Mouse (Mus musculus): ENCODE results near the gene Adh4.
A peak's percentile ranks its signal among the peaks of the same experiment; 100 is the strongest.
"Not testable (repeated sequence)": the region's sequence is repeated elsewhere in the genome, so short reads cannot be mapped to it uniquely, and the experiment has no call there.

The Adh4 gene

DNA sequence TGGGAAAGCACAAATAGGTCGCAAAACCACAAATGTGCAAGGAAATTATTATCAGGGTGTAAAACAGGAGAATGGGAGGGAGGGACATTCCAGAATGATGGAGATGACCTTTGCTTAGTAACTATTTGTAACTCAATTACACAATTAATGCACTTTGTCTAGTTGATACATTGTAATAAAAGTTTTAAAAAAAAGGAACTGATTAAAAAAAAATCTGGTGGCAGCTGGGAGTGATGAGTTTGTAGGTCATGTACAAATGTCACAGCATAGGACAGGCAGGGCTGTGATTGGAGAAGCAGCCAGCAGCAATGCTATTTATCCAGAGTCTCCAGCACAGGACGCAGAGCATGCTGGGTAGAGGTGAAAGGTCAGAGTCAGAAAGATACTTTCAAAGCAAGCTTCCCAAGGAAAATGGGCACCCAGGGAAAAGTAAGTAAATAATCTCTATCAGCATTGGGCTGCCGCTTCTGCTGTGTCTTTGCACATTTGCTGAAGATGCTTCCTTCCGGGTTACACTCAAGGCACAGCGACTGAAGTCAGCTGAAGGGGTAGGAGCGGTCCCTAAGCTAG is at the start of gene Adh4:
TSS of gene Adh4 (plus strand) at position 346 of the 570 bp plus-strand sequence.
- no peak for DNase-seq

GRCm38 (mm10) chr3:138366181-138366580 is 49.1 kb upstream of the Adh4 start:
- DNase-seq, result no peak

DNA sequence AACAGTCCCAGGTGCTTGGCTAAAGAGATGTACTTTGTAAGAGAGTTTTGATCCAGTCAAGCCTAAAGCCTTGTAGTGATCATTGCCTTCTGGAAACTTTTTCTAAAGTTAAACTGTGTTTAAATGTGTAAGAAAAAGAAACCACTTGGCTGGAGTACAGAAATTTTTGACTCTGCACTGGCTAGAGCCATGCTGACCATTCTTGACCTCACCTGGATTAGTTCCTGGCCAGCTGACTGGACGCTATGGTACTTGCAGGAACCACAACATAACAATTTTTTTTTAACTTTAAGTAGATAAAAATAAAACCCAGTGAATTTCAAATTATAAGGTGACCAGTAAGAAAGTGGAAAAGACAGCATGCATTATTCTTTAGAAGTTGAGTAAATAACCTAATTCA is 45.7 kb upstream of the Adh4 start:
- DNase-seq, result no peak

DNA sequence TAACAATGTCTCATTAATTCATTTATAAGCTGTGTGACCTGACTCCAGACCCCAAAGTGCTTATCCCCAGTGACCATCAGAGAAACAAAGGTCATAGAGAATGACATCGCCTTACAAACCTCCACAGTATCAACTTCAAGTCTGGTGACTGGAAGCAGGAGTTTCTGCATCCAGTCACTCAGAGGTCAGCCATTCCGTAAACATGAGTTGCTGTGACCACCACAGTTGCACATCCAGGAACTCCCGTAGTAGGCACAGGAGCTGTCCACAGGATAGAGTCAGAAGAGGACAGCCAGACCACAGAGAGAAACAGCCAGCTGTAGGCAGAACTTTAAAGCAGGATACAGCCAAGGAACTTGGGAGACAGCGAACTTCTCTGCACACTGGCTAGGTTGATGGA is 45.0 kb upstream of the Adh4 start:
- DNase-seq, result not testable (repeated sequence)

DNA sequence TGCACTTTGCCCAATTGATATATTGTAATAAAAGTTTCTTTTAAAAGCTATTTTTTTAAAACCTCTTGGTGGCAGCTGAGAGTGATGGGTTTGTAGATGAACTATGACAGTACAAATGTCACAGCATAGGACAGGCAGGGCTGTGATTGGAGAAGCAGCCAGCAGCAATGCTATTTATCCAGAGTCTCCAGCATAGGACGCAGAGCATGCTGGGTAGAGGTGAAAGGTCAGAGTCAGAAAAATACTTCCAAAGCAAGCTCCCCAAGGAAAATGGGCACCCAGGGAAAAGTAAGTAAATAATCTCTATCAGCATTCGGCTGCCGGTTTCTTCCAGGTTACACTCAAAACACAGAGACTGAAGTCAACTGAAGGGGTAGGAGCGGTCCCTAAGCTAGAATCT is 41.3 kb upstream of the Adh4 start:
- DNase-seq, result no peak

DNA sequence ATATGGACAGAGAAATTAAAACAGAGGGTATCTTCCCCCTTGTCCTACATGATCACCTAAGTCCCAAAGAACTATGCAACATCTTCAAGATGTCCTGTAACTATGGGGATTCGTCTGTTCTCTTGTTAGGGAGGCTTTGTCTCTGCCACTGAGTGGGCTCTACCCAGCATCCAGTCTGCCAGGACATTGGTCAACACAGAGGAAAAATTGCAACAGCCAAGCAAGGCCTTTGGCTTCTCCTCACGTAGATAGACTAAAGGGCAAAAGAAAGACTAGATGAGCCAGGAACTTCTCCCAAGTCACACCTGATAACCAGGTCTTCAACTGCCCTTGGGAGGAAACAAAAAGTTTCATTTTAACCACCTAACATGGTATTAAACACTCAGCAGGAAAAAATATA is 40.1 kb upstream of the Adh4 start:
- DNase-seq, result no peak

- no peak for DNase-seq
These were observed 34.1 kb upstream of the Adh4 start for GRCm38 (mm10) chr3:138381133-138381532.

- DNase-seq, result no peak
These were observed 28.1 kb upstream of the Adh4 start for GRCm38 (mm10) chr3:138387155-138387554.

GRCm38 (mm10) chr3:138404872-138405271 is 10.4 kb upstream of the Adh4 start:
- no peak for DNase-seq

- DNase-seq, result peak; percentile 12
These were observed 9.9 kb upstream of the Adh4 start for GRCm38 (mm10) chr3:138405341-138405740.

DNA sequence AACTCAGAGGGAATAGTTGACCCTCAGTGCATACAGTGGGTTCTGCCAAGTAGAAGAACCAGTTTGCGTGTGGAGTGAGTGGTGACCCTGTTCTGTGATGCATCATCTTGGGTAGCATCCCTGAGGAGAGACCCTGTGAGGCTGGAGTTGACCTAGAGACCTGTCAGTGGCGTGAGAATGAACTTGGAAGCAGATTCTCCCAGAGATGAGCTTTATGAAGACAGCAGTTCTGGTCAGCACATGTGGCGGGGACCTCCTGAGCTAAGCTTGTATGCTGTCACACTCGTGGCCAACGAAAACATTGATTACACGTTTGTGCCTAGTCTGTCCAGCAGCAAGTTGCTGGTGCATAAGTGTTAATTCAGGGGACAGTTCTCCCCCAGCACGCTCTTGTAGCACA is 9.4 kb upstream of the Adh4 start:
- no peak for DNase-seq

DNA sequence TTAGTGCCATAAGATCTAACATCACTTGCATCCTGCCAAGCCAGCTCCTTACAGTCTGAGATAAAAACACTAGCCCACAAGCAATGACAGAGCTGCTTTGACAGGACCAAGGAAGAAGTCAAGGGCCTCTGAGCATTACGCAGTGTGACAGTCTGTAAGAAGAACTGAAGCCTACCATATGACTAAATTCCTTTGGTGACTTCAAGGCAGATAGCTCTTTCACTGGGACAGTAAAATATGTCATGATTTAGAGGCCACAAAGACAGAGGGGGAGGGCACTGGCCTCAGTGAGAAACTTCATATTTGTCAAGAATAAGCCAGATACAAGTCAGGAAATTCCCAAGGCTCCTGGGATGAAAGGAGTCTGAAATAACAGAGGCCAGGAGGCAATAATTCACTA is 7.3 kb upstream of the Adh4 start:
- no peak for DNase-seq

GRCm38 (mm10) chr3:138409585-138409984 is 5.7 kb upstream of the Adh4 start:
- DNase-seq, result no peak

- no peak for DNase-seq
These were observed 5.1 kb upstream of the Adh4 start for GRCm38 (mm10) chr3:138410211-138410610.

DNA sequence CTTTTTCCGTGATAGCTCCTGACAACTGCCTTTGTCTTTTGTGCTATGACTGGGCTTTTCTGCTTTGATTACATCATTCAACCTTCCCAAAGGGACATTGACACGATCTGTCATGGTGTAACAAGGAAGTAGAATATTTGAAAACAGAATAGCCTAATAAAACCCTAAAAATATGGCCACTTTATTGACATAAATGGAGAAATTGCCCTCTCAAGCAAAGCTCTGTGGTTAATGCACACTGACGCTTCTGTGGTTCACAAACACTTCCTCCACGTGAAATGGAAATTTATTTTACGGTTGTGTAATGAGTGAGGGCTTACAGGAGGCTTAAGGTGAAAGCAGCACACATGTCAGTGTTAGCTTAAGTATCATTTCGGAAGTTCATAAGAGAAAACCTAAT is 4.1 kb downstream of the Adh4 start:
- DNase-seq, result no peak

DNA sequence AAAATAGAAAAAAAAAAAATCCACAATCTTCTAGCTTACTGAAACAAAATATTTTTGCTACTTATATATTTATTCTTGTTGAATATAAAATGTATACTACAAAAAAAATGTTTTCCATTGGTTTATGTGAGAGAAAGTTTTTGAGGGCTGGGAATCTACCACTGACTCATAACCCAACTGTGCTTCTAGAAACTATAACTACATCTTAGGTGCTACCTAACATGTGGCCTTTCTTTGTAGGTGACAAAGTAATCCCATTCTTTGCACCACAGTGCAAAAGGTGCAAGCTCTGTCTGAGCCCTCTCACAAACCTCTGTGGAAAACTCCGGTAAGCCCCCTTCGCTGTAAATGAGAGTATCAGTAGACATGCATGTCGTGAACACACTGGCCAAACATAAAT is 5.1 kb downstream of the Adh4 start:
- no peak for DNase-seq

- DNase-seq, result no peak
These were observed 8.4 kb downstream of the Adh4 start for GRCm38 (mm10) chr3:138423664-138424063.

DNA sequence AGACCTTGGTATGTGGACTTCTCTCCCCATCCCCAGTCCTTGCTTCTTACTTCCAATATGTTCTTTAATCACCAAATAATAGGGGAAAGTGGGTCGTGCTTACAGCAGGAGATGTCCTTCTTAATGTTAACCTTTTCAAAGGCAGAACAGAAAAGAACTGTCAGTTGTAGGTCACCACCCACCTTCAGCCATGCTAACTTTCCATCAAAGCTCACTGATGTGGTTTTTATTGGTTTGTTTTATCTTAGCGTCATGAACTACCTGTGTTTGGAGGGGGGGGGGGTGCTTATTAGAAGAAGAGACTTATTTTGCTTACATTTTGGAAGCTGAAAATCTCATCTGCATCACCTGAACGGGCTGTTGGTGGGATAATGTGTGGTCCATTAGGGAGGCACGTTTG is 9.0 kb downstream of the Adh4 start:
- DNase-seq, result no peak

DNA sequence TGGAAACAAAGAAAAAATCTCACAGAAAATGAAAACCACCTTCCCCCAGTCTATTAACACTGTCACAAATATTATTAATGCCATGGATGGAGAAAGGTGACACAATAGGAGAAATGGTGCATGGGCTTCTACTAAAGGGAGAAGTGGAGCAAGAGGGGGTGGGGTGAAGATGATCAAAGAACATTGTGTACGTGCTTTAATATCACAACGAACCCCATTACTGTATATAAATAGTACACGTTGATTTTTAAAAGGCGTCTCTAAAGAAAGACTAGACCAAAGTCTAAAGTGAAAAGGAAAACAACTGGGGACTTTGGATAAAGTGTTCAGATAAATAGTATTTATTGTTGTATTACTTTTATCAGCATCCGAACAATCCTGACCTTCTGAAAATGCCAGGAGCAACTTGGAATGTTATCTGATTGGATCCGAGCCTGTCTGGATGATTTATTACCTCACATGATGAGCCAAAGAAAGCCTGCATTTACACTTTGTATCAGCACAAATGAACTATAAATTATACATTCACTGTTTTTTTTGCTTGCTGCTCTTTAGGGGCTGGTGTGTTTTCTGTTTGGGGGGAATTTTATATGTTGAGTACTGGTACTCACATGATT is 15.2 kb downstream of the Adh4 start:
- DNase-seq, result no peak

GRCm38 (mm10) chr3:138431835-138432234 is 16.6 kb downstream of the Adh4 start:
- DNase-seq, result no peak

GRCm38 (mm10) chr3:138438716-138439115 is 23.4 kb downstream of the Adh4 start:
- DNase-seq, result no peak

GRCm38 (mm10) chr3:138442203-138442602 is 26.9 kb downstream of the Adh4 start:
- no peak for DNase-seq

DNA sequence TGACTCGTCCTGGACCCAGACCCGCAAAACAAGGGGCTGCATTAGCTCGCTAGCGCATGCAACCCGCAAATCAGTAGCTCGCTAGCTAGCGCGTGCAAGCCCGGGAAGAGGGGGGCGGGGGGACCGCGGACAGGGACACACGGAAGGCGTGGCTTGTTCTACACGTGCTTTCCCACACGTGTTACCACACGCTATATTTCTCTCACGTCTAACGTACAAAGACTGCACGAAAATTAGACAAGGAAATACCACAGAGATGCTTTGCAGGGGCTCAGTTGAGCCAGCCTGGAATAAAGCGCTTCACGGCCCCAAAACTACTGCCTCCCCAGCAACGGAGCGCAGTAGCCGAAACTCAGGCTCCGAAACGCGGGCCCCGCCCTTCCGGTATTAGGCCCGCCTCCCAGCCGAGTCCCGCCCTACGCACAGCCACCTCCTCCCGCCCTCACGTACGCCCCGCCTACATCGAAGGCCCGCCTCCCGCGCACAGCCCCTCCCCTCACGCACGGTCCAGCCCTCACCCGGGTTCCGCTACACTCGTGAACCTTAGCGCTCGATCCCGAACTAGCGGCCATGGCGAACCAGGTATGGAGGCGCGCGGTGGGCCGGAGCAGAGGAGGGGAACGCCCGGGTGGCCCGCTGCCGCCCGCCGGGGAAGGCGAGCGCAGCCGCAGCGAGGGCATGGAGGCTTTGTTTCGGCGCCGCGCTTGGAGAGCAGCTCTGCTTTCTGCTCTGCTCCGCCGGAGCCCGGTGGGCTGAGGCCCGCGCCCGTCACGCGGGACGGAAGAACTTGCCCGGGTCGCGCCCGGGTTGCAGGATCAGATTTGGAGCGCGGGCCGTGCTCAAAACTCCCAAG is 27.6 kb downstream of the Adh4 start, which contains the start of gene Adh5:
TSS of gene Adh5 (plus strand) at position 482 of the 853 bp plus-strand sequence.
- DNase-seq, result peak; percentile 89

- no peak for DNase-seq
These were observed 28.2 kb downstream of the Adh4 start for GRCm38 (mm10) chr3:138443465-138443771.
